Mouse (Mus musculus) lung, postnatal 0 days (tissue): ENCODE data around the gene Pacrg. TPM values are rescaled to one million over a fixed set of nuclear protein-coding genes. Genes with fewer than 3 reads are reported as not detected.

ENCODE experiments used
- ATAC-seq: fragments of 200-750 bp; cut with Nextera tagmentation; 2 replicates; pipeline ENCODE4 v1.8.0; 2017; ENCODE audit warnings: moderate library complexity
- DNase-seq: peaks from one replicate; pipeline ENCODE4 v3.0.0-alpha.2; 2016; ENCODE audit warnings: low spot score
- H3K27ac ChIP-seq: fragments of 300-500 bp; sonication (generic); 2 replicates; pipeline ENCODE4 v1.5.1; 2014; ENCODE audit warnings: antibody characterized with exemption, mild to moderate bottlenecking, low read length, mixed read lengths
- H3K27me3 ChIP-seq: fragments of 300-500 bp; sonication (generic); replicated peaks from 2 replicates; pipeline ENCODE4 v1.6.1; 2014; ENCODE audit warnings: low read length, mixed read lengths; ENCODE audit not compliant: insufficient read depth
- H3K36me3 ChIP-seq: fragments of 300-500 bp; sonication (generic); 2 replicates; pipeline ENCODE4 v1.6.1; 2014; ENCODE audit warnings: low read length, mixed read lengths; ENCODE audit not compliant: insufficient read depth
- H3K4me1 ChIP-seq: fragments of 300-500 bp; sonication (generic); 2 replicates; pipeline ENCODE4 v1.6.1; 2014; ENCODE audit warnings: antibody characterized with exemption, low read depth, low read length, mixed read lengths; ENCODE audit not compliant: insufficient read depth
- H3K4me2 ChIP-seq: fragments of 300-500 bp; sonication (generic); replicated peaks from 2 replicates; pipeline ENCODE4 v1.6.1; 2014; ENCODE audit warnings: low read depth, mild to moderate bottlenecking, low read length, moderate library complexity, mixed read lengths
- H3K4me3 ChIP-seq: fragments of 300-500 bp; sonication (generic); 2 replicates; pipeline ENCODE4 v1.5.1; 2014; ENCODE audit warnings: low read depth, low read length
- H3K9ac ChIP-seq: fragments of 300-500 bp; sonication (generic); replicated peaks from 2 replicates; pipeline ENCODE4 v1.6.1; 2014; ENCODE audit warnings: low read depth, mild to moderate bottlenecking
- H3K9me3 ChIP-seq: fragments of 300-500 bp; sonication (generic); 2 replicates; pipeline ENCODE4 v1.6.1; 2016; ENCODE audit warnings: low read length, mixed read lengths
- CTCF ChIP-seq: IDR thresholded peaks from 2 replicates; pipeline ENCODE4 v1.5.1; 2016; ENCODE audit warnings: antibody characterized with exemption, mild to moderate bottlenecking
- EP300 ChIP-seq: IDR thresholded peaks from 2 replicates; pipeline ENCODE4 v1.6.1; 2016; ENCODE audit warnings: antibody characterized with exemption, mild to moderate bottlenecking, control low read depth
- WGBS: fragments of 180-500 bp; shearing (Covaris S2); extraction: QIAGEN DNeasy Blood & Tissue Kit; methylation state at CpG from one replicate; pipeline ENCODE4 v1.1.7; 2014; 5-methylcytosine and 5-hydroxymethylcytosine counted together
- polyA plus RNA-seq: library from polyadenylated mRNA; unstranded; fragments of >200 nt; fragmentation: Nextera tagmentation; extraction: Ambion mirVana; gene quantifications from 2 replicates; pipeline ENCODE4 v1.2.1, GENCODE M21; 2015

Gene Pacrg
- polyA plus RNA-seq, 1 experiment from 2014 or later: 6.7 TPM

DNA sequence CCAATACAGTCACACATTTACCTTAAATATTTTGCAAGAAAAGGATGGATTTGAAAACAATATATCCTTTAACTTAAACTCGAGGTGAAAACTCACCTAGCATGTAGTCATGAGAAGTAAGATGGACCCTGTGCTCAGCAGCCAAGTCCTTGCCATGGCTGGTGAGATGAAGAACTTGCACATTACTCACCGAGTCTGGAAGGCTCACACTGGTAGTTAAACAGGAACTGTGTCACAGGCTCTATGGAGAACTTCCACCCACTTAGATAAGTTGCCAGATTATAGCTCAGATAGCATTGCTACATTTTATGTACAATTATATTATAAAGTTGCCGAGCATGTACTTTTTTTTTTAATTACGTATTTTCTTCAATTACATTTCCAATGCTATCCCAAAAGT lies 267.7 kb downstream of the Pacrg start:
- H3K27me3 ChIP-seq: no peaks in the 10 kb centered on the region
- no peak overlapping the region for H3K27ac ChIP-seq
- H3K36me3 ChIP-seq: no peaks in the 10 kb centered on the region
- ATAC-seq (no peak), DNase-seq (no peak)
- 80% methylated on average over 4 of the region's 4 CpGs for WGBS
- no peak overlapping the region for H3K4me3 ChIP-seq
- no peaks in the 10 kb centered on the region for H3K9me3 ChIP-seq
- no peak overlapping the region for H3K9ac ChIP-seq
- no peaks in the 10 kb centered on the region; the same call in 1 of the 2 replicates for H3K4me1 ChIP-seq
- no peak overlapping the region for H3K4me2 ChIP-seq
- TF ChIP-seq EP300 (no peak), CTCF (no peak)

DNA sequence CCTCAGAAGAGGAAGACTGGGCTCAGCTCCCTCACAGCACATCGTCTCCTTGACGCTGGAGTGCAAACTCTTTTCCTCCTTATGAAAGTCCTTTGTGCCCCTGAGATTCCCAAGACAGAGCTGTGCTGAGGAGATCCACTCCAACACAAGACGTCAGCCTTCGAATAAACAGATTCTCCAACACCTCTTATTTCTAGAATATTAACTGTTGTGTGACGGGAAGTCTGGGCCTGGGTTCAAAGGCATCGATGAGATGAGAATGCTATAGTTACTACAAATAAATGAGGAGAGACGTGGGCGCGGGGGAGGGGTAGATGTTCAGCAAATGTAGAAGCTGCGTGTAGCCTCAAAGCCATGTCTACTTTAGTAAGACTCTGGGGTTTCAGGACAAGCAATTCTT lies 270.8 kb downstream of the Pacrg start:
- DNase-seq (peak; percentile 27), ATAC-seq (peak; percentile 63)
- no peak overlapping the region for H3K27ac ChIP-seq
- H3K27me3 ChIP-seq: no peaks in the 10 kb centered on the region
- H3K4me1 ChIP-seq: no peaks in the 10 kb centered on the region; the same call in 1 of the 2 replicates
- WGBS: 36% methylated on average over 10 of the region's 10 CpGs
- no peaks in the 10 kb centered on the region for H3K36me3 ChIP-seq
- no peak overlapping the region for H3K9ac ChIP-seq
- no peak overlapping the region for H3K4me3 ChIP-seq
- no peak overlapping the region for H3K4me2 ChIP-seq
- TF ChIP-seq EP300 (peak; percentile 30; the same call in 1 of the 2 replicates), CTCF (no peak)
- no peaks in the 10 kb centered on the region for H3K9me3 ChIP-seq

DNA sequence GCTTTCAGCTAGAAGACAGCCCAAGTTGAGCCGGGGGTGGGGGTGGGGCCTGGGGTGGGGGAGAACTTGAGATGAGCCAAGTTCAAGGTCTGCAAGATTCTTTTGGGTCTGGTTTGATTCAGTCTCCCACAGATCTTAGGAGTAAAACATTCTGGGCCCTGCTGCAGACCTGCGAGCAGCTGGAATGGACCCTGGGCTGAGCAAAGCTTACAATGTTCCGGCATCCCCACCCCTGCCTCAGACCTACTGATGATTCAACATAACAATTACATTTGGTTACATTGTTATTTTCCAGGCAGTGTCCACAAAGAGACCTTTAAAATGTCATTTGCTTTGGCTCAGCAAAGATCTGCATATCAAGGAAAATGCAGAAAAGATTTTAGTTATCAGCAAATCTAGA lies 272.7 kb downstream of the Pacrg start:
- no peak overlapping the region for H3K27ac ChIP-seq
- H3K36me3 ChIP-seq: no peaks in the 10 kb centered on the region
- no peak overlapping the region for H3K4me3 ChIP-seq
- no peak overlapping the region for H3K4me2 ChIP-seq
- H3K9ac ChIP-seq: no peak overlapping the region
- no peaks in the 10 kb centered on the region for H3K9me3 ChIP-seq
- H3K4me1 ChIP-seq: no peaks in the 10 kb centered on the region; the same call in 1 of the 2 replicates
- no peaks in the 10 kb centered on the region for H3K27me3 ChIP-seq
- ATAC-seq: no peak
- no peak for DNase-seq
- no peak for TF ChIP-seq CTCF
- no peak for TF ChIP-seq EP300
- 89% methylated on average over 3 of the region's 3 CpGs for WGBS

DNA sequence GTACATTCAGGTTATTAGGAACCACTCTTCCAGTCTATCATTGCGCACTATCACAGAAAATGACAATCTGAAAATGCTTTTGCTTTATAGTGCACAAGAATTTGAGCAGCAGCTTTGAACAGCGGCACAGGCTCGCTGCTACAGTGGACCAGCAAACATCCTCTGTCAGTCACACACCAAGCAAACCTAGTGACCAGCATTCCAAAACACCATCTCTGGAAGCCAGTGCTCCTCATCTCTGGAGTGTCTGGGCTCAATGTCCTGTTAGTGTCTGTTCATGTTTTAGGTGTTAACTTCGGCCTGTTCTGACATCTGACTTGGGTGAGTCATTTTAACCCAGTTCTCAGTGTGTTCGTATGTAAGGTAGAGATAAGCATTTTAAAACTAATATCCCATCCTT lies 275.9 kb downstream of the Pacrg start:
- no peaks in the 10 kb centered on the region for H3K4me1 ChIP-seq
- no peak for ATAC-seq
- H3K36me3 ChIP-seq: no peaks in the 10 kb centered on the region
- no peak overlapping the region for H3K27ac ChIP-seq
- no peak overlapping the region for H3K9ac ChIP-seq
- no peak for TF ChIP-seq EP300
- no peak for TF ChIP-seq CTCF
- no peak overlapping the region for H3K4me3 ChIP-seq
- no peak for DNase-seq
- 92% methylated on average over 5 of the region's 5 CpGs for WGBS
- no peaks in the 10 kb centered on the region for H3K27me3 ChIP-seq
- H3K4me2 ChIP-seq: no peak overlapping the region
- no peaks in the 10 kb centered on the region for H3K9me3 ChIP-seq

DNA sequence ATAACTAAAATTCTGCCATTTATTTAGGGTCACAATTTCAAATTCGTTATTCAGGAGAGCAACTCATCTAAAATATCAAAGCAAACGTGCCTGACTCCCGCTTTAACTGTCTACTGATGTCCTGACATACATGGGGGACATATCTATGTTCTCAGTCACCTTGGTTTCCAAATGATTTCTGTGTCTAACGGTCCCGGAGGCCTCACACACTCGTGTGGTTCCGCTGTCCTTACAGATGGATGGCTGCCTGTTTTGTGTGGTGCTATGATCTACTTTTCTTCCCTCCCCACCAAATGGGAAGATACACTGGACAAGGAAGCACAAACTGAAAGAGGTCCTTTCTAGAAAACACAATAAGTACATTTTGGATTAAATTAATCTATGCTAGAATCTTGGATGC lies 277.2 kb downstream of the Pacrg start:
- 82% methylated on average over 7 of the region's 7 CpGs for whole genome bisulfite sequencing
- TF ChIP-seq CTCF (no peak), EP300 (no peak)
- Histone ChIP-seq H3K4me3 (no peak overlapping the region), H3K9me3 (no peaks in the 10 kb centered on the region), H3K36me3 (no peaks in the 10 kb centered on the region), H3K27me3 (no peaks in the 10 kb centered on the region), H3K9ac (no peak overlapping the region), H3K4me2 (no peak overlapping the region), H3K4me1 (no peaks in the 10 kb centered on the region), H3K27ac (no peak overlapping the region)
- no peak for DNase-seq
- no peak for ATAC-seq

DNA sequence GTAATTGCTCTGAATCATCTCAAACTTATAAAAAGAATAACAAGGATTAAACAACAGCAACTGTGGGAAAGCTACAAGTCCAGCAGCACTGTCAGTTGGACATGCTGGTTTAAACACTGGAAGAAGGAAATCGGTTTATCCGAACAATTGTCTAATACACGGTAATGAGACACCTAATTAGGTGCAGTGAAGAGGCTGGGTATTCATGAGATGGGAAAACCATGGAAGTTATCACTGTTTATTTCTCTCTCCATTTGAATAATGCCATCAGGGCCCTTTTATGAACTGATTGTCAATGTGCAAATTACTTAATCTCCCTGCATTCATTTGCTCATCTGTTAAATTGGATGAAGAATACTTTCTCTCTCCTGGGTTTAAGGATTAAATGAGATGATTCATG lies 280.1 kb downstream of the Pacrg start:
- ATAC-seq (no peak), DNase-seq (no peak)
- 73% methylated on average over 3 of the region's 3 CpGs for WGBS
- H3K36me3 ChIP-seq: no peaks in the 10 kb centered on the region
- H3K9ac ChIP-seq: no peak overlapping the region
- H3K4me2 ChIP-seq: no peak overlapping the region
- H3K4me3 ChIP-seq: no peak overlapping the region
- no peaks in the 10 kb centered on the region for H3K9me3 ChIP-seq
- TF ChIP-seq EP300 (no peak), CTCF (no peak)
- no peak overlapping the region for H3K27ac ChIP-seq
- no peaks in the 10 kb centered on the region for H3K4me1 ChIP-seq
- H3K27me3 ChIP-seq: no peaks in the 10 kb centered on the region

DNA sequence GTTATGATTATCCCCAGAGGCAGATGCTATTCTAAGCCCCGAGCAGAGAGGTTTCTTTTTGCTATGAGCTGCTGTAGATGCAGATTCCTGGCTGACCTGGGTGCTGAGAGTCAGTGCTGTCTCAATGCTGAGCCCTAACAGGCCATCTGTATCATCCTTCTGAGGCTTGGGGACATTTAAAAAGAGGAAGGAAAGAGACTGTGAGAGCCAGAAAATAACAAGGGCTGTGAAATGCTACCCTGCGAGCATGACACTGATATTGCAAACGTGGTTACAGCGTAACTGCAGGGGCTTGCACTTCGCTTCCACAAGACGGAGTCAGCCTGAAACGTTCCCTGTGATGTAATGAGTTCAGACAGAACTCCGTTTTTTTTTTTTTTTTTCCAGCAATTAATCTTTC lies 281.4 kb downstream of the Pacrg start:
- no peak overlapping the region for H3K4me2 ChIP-seq
- H3K27me3 ChIP-seq: no peaks in the 10 kb centered on the region
- 59% methylated on average over 8 of the region's 8 CpGs for whole genome bisulfite sequencing
- no peak overlapping the region for H3K9ac ChIP-seq
- H3K4me1 ChIP-seq: no peaks in the 10 kb centered on the region
- ATAC-seq: no peak
- DNase-seq: no peak
- no peaks in the 10 kb centered on the region for H3K9me3 ChIP-seq
- no peak overlapping the region for H3K27ac ChIP-seq
- no peaks in the 10 kb centered on the region for H3K36me3 ChIP-seq
- no peak for TF ChIP-seq EP300
- no peak for TF ChIP-seq CTCF
- H3K4me3 ChIP-seq: no peak overlapping the region
